Mouse (Mus musculus) stomach, postnatal 0 days (tissue): Measurements from ENCODE around the gene Rex1bd. TPM values are rescaled to one million over a fixed set of nuclear protein-coding genes. Genes with fewer than 3 reads are reported as not detected.

Source experiments
- ATAC-seq: fragments of 200-750 bp; cut with Nextera tagmentation; 2 replicates; pipeline ENCODE4 v1.8.0; 2017; ENCODE audit not compliant: low FRiP score, low TSS enrichment
- DNase-seq: peaks from one replicate; pipeline ENCODE4 v3.0.0-alpha.2; 2016; ENCODE audit warnings: low spot score
- H3K27ac ChIP-seq: fragments of 300-500 bp; sonication (generic); replicated peaks from 2 replicates; pipeline ENCODE4 v1.5.1; 2014; ENCODE audit warnings: mild to moderate bottlenecking, control low read depth
- H3K27me3 ChIP-seq: fragments of 300-500 bp; sonication (generic); 2 replicates; pipeline ENCODE4 v1.6.1; 2014; ENCODE audit warnings: low read length; ENCODE audit not compliant: control insufficient read depth, insufficient read depth
- H3K36me3 ChIP-seq: fragments of 300-500 bp; sonication (generic); 2 replicates; pipeline ENCODE4 v1.6.1; 2014; ENCODE audit warnings: low read length, mixed read lengths; ENCODE audit not compliant: control insufficient read depth, insufficient read depth
- H3K4me1 ChIP-seq: fragments of 300-500 bp; sonication (generic); replicated peaks from 2 replicates; pipeline ENCODE4 v1.6.1; 2014; ENCODE audit warnings: antibody characterized with exemption; ENCODE audit not compliant: control insufficient read depth, insufficient read depth
- H3K4me2 ChIP-seq: fragments of 300-500 bp; sonication (generic); replicated peaks from 2 replicates; pipeline ENCODE4 v1.6.1; 2014; ENCODE audit warnings: low read depth, mild to moderate bottlenecking, control low read depth, moderate library complexity
- H3K4me3 ChIP-seq: fragments of 300-500 bp; sonication (generic); 2 replicates; pipeline ENCODE4 v1.5.1; 2014; ENCODE audit warnings: low read depth, low read length, control low read depth
- H3K9ac ChIP-seq: fragments of 300-500 bp; sonication (generic); 2 replicates; pipeline ENCODE4 v1.6.1; 2014; ENCODE audit warnings: mild to moderate bottlenecking, low read length, control low read depth, mixed read lengths
- H3K9me3 ChIP-seq: fragments of 300-500 bp; sonication (generic); 2 replicates; pipeline ENCODE4 v1.6.1; 2016; ENCODE audit warnings: low read length; ENCODE audit not compliant: control insufficient read depth
- CTCF ChIP-seq: IDR thresholded peaks from 2 replicates; pipeline ENCODE4 v1.5.1; 2016; ENCODE audit warnings: antibody characterized with exemption, low read depth, mild to moderate bottlenecking, moderate library complexity
- EP300 ChIP-seq: optimal IDR thresholded peaks from 2 replicates; pipeline ENCODE3; 2016; ENCODE audit warnings: antibody characterized with exemption
- WGBS: fragments of 180-500 bp; shearing (Covaris S2); extraction: QIAGEN DNeasy Blood & Tissue Kit; methylation state at CpG from one replicate; pipeline ENCODE4 v1.1.7; 2014; 5-methylcytosine and 5-hydroxymethylcytosine counted together
- polyA plus RNA-seq: library from polyadenylated mRNA; unstranded; fragments of >200 nt; fragmentation: Nextera tagmentation; extraction: Ambion mirVana; gene quantifications from 2 replicates; pipeline ENCODE4 v1.2.1, GENCODE M21; 2015

The Rex1bd gene
- polyA plus RNA-seq, 1 experiment from 2014 or later, result 122 TPM

- no peaks in the 10 kb centered on the region for H3K27me3 ChIP-seq
- TF ChIP-seq EP300 (no peak), CTCF (no peak)
- H3K4me1 ChIP-seq, result peaks cover 5% of the 10 kb centered on the region
- DNase-seq (no peak), ATAC-seq (no peak)
- H3K9me3 ChIP-seq, result no peaks in the 10 kb centered on the region
- 23% methylated on average over 13 of the region's 13 CpGs for WGBS
- peak overlapping the region; percentile 91 for H3K9ac ChIP-seq
- H3K4me2 ChIP-seq, result peak overlapping the region; percentile 76
- peaks cover 15% of the 10 kb centered on the region for H3K36me3 ChIP-seq
- H3K4me3 ChIP-seq, result peak overlapping the region; percentile 86
- H3K27ac ChIP-seq, result peak overlapping the region; percentile 92
These were observed 21.7 kb upstream of the Rex1bd start for GRCm38 (mm10) chr8:70528182-70528797.

- WGBS, result under 1% methylated on average over 35 of the region's 61 CpGs
- Histone ChIP-seq H3K9ac (peak within 1 kb of the TSS; percentile 91), H3K36me3 (peaks cover 12% of the 10 kb centered on the region), H3K9me3 (no peaks in the 10 kb centered on the region), H3K27me3 (no peaks in the 10 kb centered on the region), H3K4me1 (peaks cover 5% of the 10 kb centered on the region), H3K4me2 (peak within 1 kb of the TSS; percentile 76), H3K4me3 (peak within 1 kb of the TSS; percentile 86), H3K27ac (peak within 1 kb of the TSS; percentile 92)
- TF ChIP-seq EP300 (no peak), CTCF (peak; percentile 39)
- ATAC-seq (peak; percentile 83), DNase-seq (peak; percentile 96)
These were observed 21.1 kb upstream of the Rex1bd start, which contains the start of the genes Fkbp8 and Kxd1 for GRCm38 (mm10) chr8:70527512-70528181. Gene Fkbp8, plus strand, starts transcription at chr8:70527724. Gene Kxd1, minus strand, starts transcription at chr8:70527956.

GRCm38 (mm10) chr8:70527111-70527511 lies 20.6 kb upstream of the Rex1bd start:
- TF ChIP-seq EP300 (no peak), CTCF (no peak)
- peak overlapping the region; percentile 86 for H3K4me3 ChIP-seq
- peaks cover 9% of the 10 kb centered on the region for H3K36me3 ChIP-seq
- H3K9me3 ChIP-seq, result no peaks in the 10 kb centered on the region
- peak overlapping the region; percentile 92 for H3K27ac ChIP-seq
- 0 out of 2 replicates have a peak, but pooled peaks have one; percentile 24 for ATAC-seq
- no peaks in the 10 kb centered on the region for H3K27me3 ChIP-seq
- H3K4me1 ChIP-seq, result peaks cover 5% of the 10 kb centered on the region
- WGBS, result under 1% methylated on average over 8 of the region's 8 CpGs
- no peak for DNase-seq
- peak overlapping the region; percentile 76 for H3K4me2 ChIP-seq
- H3K9ac ChIP-seq, result peak overlapping the region; percentile 91

GRCm38 (mm10) chr8:70522592-70523403 lies 16.2 kb upstream of the Rex1bd start:
- ATAC-seq (peak; percentile 90), DNase-seq (peak; percentile 95)
- H3K9me3 ChIP-seq, result no peaks in the 10 kb centered on the region
- peak overlapping the region; percentile 92 for H3K27ac ChIP-seq
- no peaks in the 10 kb centered on the region for H3K36me3 ChIP-seq
- H3K27me3 ChIP-seq, result no peaks in the 10 kb centered on the region
- H3K4me1 ChIP-seq, result no peaks in the 10 kb centered on the region; the same call in 1 of the 2 replicates
- peak overlapping the region; percentile 85 for H3K4me2 ChIP-seq
- WGBS, result under 1% methylated on average over 50 of the region's 51 CpGs
- peak overlapping the region; percentile 77 for H3K4me3 ChIP-seq
- TF ChIP-seq EP300, result peak; percentile 86
- peak; percentile 85 for TF ChIP-seq CTCF
- H3K9ac ChIP-seq, result peak overlapping the region; percentile 81

- no peak for DNase-seq
- no peaks in the 10 kb centered on the region for H3K4me1 ChIP-seq
- no peak overlapping the region for H3K9ac ChIP-seq
- no peaks in the 10 kb centered on the region for H3K27me3 ChIP-seq
- H3K4me3 ChIP-seq, result no peak overlapping the region
- no peaks in the 10 kb centered on the region for H3K9me3 ChIP-seq
- WGBS, result 46% methylated on average over 2 of the region's 2 CpGs
- H3K27ac ChIP-seq, result 0 out of 2 replicates have a peak overlapping the region, but pooled peaks have one; percentile 8
- H3K36me3 ChIP-seq, result peaks cover 3% of the 10 kb centered on the region
- ATAC-seq, result no peak
- TF ChIP-seq EP300 (no peak), CTCF (no peak)
- H3K4me2 ChIP-seq, result no peak overlapping the region
These were observed 13.1 kb upstream of the Rex1bd start for GRCm38 (mm10) chr8:70519606-70520005.
